ENCODE assay signal across 7 mouse cellular contexts in the genomic region with DNA sequence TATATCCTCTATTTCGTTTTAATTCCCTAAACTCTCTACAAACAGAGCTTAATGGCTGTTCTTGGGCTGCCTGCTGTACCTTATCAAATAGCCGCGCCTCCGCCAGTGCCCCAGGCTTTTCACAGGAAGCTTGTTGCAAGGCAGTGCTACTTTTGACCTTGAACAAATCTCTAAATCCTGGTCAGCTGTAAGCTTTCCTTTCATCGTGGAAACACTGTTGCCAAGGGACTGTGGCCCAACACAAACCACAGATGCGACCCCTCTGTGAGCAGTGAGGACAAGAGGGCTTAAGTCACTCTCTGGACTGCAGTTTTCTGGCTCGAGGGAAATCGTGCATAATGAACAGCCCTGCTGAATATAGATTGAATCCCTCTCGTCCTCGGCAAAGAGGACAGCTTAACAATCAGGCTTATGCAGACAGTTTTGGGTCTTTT.
DNase-seq lines count a peak whose midpoint lies in the region; ATAC-seq lines count a peak whose summit lies in the region.

No protein-coding gene starts in this region.

- H3K4me1 ChIP-seq in hindbrain, embryonic 13.5 days (replicated peaks) = peaks cover 18% of the 10 kb centered on the region
- H3K4me1 ChIP-seq in midbrain, embryonic 11.5 days (ENCODE audit: control insufficient read depth, insufficient read depth, low read length) = peaks cover 15% of the 10 kb centered on the region

- H3K4me3 ChIP-seq in hindbrain, embryonic 13.5 days = no peak overlapping the region
- no peak overlapping the region for H3K4me3 ChIP-seq in midbrain, embryonic 11.5 days (ENCODE audit: low read depth, low read length)

- H3K27me3 ChIP-seq in hindbrain, embryonic 13.5 days = no peaks in the 10 kb centered on the region
- no peaks in the 10 kb centered on the region for H3K27me3 ChIP-seq in midbrain, embryonic 11.5 days (ENCODE audit: control insufficient read depth, insufficient read depth, low read length)

- H3K27ac ChIP-seq in hindbrain, embryonic 13.5 days = peak overlapping the region; percentile 56
- H3K27ac ChIP-seq in midbrain, embryonic 11.5 days (ENCODE audit: low read depth, low read length) = no peak overlapping the region

- H3K9ac ChIP-seq in hindbrain, embryonic 13.5 days = no peak overlapping the region
- no peak overlapping the region for H3K9ac ChIP-seq in midbrain, embryonic 11.5 days (ENCODE audit: low read length)

- H3K9me3 ChIP-seq in hindbrain, embryonic 13.5 days = no peaks in the 10 kb centered on the region
- H3K9me3 ChIP-seq in midbrain, embryonic 11.5 days (ENCODE audit: control insufficient read depth, low read length) = no peaks in the 10 kb centered on the region

- intact Hi-C loops in gastrocnemius, postnatal 14 days (cut with DNase I; ENCODE audit: low total_unique reads) = no loop called here

- peak; percentile 58 for DNase-seq in adrenal gland, adult 2 months
- peak; percentile 20 for DNase-seq in brain, adult 2 months (ENCODE audit: low read depth, low spot score)
- peak; percentile 93 for DNase-seq in midbrain, embryonic 11.5 days (ENCODE audit: low spot score, missing footprints)
- DNase-seq in gastrocnemius, postnatal 14 days = no peak

- 24% methylated on average over 10 of the region's 10 CpGs for WGBS in hindbrain, embryonic 13.5 days
- WGBS in midbrain, embryonic 11.5 days = 15% methylated on average over 10 of the region's 10 CpGs

- ATAC-seq in hindbrain, embryonic 13.5 days (ENCODE audit: low FRiP score) = no peak
- peak; percentile 91 for ATAC-seq in midbrain, embryonic 11.5 days (ENCODE audit: low FRiP score)
- no peak for ATAC-seq in granulocyte monocyte progenitor cell, adult 5-6 weeks (replicated peaks; ENCODE audit: poor library complexity, severe bottlenecking)
- no peak for ATAC-seq in megakaryocyte progenitor cell, adult 5-6 weeks (replicated peaks; ENCODE audit: poor library complexity)

- no peaks in the 10 kb centered on the region for H3K36me3 ChIP-seq in hindbrain, embryonic 13.5 days
- H3K36me3 ChIP-seq in midbrain, embryonic 11.5 days (ENCODE audit: control insufficient read depth, insufficient read depth, low read length) = no peaks in the 10 kb centered on the region

- H3K4me2 ChIP-seq in hindbrain, embryonic 13.5 days = peak overlapping the region; percentile 23; the same call in 1 of the 2 replicates
- peak overlapping the region; percentile 28; the same call in 1 of the 2 replicates for H3K4me2 ChIP-seq in midbrain, embryonic 11.5 days
